Mouse (Mus musculus): ENCODE measurements at regions not wholly inside any gene's neighbourhood (a gene's known extent, or its start where the extent isn't known, plus 50 kb on each side); places are given as distances from the start of the nearest gene placed in this dataset.

DNA sequence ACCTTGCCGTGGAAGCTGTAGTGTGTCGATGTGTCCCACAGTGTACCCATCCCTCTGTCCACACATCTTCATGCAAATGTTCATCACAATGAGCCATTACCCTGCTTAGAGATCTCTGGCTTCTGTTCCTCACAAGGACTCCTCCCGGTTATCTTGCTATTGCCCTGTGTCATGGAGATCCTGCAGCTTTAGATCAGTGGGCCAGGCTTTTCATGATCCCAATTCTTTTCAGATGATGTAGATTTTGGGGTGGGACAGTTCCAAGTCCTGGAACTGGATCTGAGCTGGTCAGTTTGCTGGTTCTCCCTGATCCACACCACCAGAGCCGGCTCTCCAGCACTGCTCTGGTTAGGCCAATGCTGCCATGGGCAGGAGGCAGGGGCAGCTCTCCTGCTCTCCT, 161.2 kb downstream of the Tfap2c start:
- DNase-seq = no peak

GRCm38 (mm10) chr2:172726701-172727100, 177.3 kb downstream of the Tfap2c start:
- no peak for DNase-seq

DNA sequence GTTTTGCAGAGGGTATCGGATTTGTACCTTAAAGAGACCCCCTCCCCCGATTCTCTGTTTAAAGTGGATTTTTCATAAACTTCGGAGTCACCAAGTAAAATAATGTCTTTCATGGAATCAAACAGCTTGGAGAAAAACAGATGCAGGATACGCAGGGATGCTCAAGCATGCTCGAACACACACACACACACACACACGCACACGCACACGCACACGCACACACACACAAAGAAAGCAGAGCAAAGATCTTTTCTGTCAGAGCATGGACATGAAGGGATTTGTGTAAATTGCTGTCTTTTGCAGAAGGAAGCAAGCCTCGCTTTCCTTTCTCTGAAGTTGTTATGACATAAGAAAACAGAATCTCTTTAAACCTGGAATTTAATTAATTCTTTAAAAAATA, 178.2 kb downstream of the Tfap2c start:
- DNase-seq = no peak

DNA sequence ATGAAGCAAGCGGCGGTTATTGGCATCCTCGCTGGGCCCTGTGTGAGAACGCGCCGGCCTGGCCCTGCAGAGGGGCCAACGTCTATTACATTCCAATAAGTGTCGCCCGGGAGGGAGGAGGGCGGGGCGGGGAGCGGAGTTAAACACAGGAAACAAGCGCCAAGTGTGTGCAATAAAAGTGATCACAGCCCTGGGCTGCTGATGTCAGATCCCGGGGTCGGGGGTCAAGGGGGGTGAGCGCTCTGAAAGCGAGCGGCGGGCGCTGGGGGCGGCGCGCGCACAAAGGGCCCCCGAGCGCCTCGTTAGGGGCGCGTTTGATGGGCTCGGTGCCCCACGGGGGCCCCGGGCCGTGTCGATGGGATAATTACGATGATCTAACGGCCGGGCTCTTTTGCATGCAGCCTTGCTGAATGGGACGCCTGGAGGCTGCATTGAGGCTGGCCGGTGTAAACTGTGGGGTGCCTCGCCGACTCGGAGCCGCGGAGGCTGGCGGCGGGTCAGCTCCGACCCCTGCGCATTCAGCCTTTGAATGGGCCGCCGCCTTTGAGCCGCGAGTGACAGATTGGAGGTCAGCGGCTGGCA, 178.9 kb downstream of the Tfap2c start:
- peak; percentile 50 for DNase-seq

DNA sequence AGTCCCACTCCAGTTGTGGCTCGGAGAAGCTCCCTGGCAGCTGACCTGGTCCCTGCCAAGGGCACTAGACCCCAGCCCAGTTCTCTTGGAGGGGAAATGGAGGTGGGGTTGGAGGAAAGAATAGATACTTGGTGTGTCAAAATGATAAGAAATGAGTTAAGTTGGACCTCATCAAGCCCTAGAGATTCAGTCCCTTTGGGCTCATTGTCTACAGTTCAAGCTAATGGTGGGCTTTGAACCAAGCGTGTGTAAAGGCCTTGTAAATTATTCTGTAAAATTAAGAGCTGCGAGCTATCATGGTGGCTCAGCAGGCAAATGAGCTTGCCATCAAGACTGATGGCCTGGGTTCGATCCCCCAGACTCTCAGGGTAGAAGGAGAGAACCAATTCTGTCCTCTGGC, 179.8 kb downstream of the Tfap2c start:
- no peak for DNase-seq

DNA sequence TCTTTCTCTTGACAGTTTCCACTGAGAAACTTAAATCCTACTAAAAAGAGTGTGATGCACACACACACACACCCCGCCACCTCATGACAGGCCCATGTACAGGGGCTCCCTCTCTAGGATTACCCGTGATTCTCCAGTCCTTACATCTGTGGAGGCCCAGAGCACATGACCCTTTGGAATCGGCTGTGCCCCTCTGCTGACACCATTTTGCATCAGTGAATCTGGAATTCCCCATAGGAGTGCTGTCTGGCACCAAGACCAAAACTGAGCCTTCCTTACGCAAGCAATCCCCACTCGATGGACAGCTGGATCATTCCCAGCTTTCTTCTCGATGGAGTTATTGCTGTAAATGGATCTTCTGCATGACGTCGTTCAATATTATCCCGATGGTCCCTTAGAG, 180.3 kb downstream of the Tfap2c start:
- no peak for DNase-seq

DNA sequence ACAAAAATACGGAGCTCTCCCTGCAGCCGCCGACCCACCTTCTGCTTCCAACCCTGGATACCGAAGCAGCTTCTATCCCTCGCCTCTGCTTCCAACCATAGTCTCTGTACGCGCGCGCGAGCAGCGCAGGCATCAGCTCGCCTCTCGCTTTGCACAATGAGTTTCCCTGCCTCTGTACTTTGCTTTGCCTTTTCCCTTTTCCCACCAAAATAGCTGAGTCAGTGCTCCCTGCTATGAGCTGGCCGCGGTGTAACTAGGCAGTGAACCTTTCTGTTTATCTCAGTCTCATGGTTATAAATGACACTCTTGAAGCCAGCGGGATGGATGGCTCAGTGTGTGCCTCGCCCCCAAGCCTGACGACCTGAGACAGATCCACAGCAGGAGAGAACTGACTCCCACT, 182.0 kb downstream of the Tfap2c start:
- no peak for DNase-seq

- DNase-seq = no peak
These were observed 183.2 kb downstream of the Tfap2c start for GRCm38 (mm10) chr2:172732453-172733210.

DNA sequence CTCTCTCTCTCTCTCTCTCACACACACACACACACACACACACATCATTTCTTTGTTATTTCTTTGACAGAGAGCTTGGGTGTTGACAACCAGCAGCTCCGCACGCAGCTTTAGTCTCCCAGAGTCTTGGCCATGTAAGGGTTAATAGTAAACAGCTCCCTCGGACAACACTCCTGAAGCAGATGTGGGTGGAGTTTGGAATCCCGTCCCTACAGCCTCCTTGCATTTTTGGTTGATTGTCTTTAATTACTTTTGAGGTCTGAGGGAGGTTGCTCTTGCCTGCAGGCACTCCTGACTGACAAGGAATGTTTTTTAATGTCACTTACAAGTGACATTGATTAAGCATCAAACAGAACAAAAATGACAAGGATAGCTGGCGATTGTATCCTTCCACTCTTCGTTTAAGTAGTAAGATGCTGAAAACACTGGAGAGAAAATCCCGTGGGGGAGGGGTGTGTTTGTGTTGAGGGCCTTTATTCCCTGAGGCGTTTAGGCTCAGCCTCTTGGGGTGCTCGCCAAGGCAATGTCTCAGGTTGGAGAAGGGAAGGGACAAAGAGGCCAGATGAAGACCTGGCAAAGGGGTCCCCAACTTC, 184.1 kb downstream of the Tfap2c start:
- DNase-seq = no peak

DNA sequence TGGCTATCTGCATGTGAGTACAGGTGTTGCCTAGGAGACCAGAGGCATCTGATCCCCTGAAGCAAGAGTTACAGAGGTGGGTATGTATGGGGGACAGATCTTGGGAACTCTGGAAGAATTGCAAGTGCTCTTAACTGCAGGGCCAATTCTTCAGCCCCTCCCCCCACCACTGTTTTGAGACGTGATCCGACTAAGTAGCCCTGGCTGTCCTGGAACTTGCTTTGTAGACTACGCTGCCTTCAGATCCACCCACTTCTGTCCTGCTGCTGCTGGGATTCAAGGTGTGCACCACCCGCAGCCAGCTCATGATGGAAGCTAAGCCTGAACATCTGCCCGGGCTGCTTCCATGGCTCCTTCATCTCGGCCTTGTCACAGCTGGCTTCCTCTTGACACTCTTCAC, 186.2 kb downstream of the Tfap2c start:
- DNase-seq = no peak

DNA sequence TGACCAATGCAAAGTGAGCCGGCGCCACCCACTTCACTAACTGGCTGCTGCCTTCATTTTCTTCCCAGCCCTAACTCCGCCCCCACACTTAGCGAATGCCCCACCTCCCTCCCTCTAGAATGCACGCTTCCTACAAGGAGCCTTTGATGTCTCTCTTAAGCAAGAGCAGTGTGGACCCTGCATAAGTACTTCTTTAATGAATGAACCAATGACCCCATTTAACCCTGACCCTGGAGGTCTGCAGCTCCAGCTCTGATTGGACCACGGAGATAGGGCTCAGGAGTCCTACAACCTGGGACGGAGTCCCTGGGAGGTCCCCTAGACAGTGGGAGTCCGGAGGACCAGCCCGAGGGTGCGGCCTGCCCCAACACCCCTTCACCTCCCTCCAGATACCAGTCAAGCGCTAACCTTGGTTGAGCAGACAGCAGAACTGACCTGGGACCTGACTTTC, 189.7 kb downstream of the Tfap2c start:
- DNase-seq = peak; percentile 11

DNA sequence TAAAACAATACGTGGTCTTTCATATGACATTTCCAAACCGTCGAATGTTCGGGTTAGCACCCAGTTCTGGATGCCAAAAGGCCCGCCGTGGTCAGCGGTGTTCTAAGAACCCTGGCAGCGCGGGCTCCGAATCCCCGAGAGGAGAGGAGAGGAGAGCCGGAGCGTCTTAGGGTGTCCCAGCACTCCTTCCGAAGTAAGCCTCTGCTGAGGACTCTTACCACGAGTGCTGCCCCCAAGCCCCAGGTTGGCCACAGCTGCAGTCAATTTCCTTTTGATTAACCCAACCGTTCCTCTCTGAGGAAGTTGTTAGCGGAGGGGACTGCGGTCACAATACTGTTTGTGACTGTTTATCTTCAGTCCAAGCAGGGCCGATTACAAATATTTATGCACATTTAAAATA, 190.1 kb downstream of the Tfap2c start:
- DNase-seq = no peak

- no peak for DNase-seq
These were observed 188.8 kb downstream of the Bmp7 start for GRCm38 (mm10) chr2:172751364-172751763.

DNA sequence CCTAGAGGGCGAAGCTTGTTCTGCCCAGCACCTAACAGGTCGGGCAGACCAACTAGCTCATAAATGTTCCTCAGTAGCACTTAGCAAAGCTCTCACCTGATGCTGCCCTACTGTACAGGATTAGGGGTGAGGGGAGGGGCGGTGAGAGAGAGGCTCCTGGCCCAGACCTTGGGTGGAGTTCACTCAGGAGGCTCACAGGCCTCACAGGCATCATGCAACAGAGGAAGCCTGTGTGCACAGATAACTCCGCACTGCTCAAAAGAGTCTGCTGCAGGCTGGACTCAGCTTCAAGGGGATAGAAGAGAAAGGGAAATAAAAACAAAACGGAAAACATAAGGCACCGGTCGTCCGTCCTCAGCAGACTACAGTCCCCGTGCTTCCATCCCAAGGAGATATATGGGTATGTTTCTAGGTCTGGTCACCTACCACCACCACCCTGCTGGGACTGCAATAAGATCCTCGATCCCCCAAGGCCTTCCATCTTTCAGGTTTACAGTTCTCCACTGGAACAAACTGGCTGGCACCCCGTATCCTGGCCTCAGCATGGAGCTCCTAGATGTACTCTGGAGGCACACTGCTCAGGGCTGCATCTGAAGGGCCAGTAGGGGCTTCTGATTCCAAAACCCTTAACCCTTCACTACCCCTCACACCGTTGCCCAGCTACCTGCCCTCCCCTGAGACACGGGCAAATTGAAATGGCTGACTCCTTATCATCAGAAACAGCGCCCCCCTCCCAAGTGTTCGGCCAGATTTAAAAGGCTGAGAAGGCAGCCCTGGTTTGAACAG, 184.2 kb downstream of the Bmp7 start:
- no peak for DNase-seq

- DNase-seq = no peak
These were observed 183.7 kb downstream of the Bmp7 start for GRCm38 (mm10) chr2:172756472-172756860.

- peak; percentile 37 for DNase-seq
These were observed 181.6 kb downstream of the Bmp7 start for GRCm38 (mm10) chr2:172758497-172758896.

GRCm38 (mm10) chr2:172765260-172765659, 174.9 kb downstream of the Bmp7 start:
- no peak for DNase-seq

DNA sequence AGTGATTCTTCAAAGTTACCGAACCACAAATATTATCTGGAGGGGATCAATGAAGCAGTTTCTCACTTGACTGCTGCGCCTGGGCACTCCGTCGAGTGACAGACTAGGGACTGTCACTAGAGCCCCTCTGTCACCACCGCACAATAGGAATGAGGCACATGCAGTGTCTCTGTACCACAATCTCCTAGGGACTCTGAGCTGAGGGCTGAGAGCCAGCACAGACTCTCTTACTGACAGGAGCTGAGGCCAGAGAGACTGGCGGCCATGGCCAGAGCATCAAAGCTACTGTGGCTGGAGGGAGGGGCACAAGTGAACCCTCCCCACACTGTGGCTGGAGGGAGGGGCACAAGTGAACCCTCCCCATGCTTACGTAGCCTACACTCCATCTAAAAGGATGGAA, 173.7 kb downstream of the Bmp7 start:
- no peak for DNase-seq

- DNase-seq = no peak
These were observed 171.4 kb downstream of the Bmp7 start for GRCm38 (mm10) chr2:172768756-172769155.

DNA sequence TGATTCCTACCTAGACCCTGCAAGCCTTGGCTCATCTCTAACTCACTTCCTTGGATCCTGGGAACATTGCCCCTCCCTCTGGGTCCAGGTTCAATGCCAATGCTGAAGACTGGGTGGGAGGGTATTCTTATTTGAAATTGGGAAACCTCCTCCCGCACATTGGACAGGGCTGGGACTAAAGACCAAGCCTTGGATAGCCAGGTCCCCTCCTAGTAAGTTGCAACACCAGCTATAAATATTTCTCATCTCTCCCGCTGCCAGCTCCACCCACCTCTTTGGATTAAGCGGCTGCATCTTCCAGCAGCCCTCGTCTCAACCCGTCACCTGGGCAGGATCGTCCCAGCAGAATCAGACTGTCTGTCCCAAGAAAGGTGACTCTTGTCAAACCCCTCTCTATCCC, 170.1 kb downstream of the Bmp7 start:
- no peak for DNase-seq

- DNase-seq = no peak
These were observed 169.5 kb downstream of the Bmp7 start for GRCm38 (mm10) chr2:172770606-172771005.

DNA sequence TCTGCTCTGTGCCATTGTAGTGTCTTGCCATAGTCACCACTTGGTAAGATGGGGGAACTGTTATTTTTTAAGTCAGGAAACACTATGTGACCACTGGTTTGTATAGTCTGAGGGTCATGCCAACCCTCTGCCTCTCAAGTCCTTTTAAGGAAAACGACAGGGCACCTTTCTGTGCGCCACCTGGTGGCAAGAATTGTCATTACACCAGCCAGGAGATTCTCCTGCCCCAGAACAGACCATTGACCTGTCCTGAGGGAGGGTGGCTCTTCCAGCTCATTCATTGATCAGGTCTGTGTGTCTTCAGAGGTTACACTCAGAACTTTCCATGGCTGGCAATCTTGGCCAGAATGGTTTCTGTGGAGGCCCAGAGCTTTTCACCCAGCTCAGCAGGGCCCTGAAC, 166.9 kb downstream of the Bmp7 start:
- peak; percentile 71 for DNase-seq

DNA sequence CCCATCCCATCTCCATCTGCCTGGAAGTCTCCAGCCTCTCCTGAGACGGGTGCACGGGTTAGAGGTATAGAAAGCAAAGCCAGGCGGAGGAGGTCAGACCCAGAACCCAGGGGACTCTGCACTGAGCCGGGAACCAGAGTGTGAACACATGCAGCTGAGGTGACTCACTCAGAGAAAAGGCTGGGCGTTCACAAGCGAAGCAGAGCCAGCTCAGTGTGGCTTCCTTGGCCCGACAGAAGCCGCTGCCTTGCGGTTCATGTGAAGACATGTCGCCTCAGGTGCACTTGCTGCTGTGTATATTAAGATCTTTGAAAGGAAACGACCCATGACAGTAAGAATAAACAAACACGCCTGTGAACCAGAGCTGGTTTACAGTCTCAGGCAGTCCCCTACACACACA, 163.6 kb downstream of the Bmp7 start:
- peak; percentile 15 for DNase-seq

GRCm38 (mm10) chr2:172777774-172778173, 162.3 kb downstream of the Bmp7 start:
- DNase-seq = no peak

Measured in lung, postnatal 36 days (tissue).